Mouse (Mus musculus): ENCODE measurements around the gene Trmt6. TPM values are rescaled to one million over a fixed set of nuclear protein-coding genes. Genes with fewer than 3 reads are reported as not detected.
A peak's percentile ranks its signal among the peaks of the same experiment; 100 is the strongest.

The Trmt6 gene
- polyA plus RNA-seq, 1 experiment from 2014 or later, result 21.8 TPM

DNA sequence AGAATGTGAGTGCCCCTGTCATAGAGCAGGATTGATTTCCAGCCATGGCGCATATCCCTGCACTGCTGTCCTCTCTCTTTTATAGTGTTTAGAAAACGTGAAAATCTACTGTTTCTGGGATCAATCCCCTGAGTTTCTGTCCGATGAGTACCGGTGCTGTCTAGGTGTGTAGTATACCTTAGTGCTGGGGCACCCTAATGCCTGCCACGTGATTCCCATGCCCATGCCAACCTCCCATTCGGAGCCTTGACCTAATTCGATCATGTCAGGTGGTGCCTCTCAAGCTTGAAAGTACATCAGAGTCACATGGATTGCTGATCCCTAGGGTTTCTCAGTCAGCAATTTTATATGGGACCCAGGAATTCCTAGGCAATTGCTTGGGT lies 21.7 kb downstream of the Trmt6 start:
- 88% methylated on average over 7 of the region's 7 CpGs for WGBS
- no peak overlapping the region for H3K4me2 ChIP-seq
- no peak overlapping the region for H3K4me3 ChIP-seq
- ATAC-seq (replicated peaks), result no peak
- H3K9me3 ChIP-seq, result no peaks in the 10 kb centered on the region
- no peaks in the 10 kb centered on the region for H3K27me3 ChIP-seq (replicated peaks)
- no peak overlapping the region for H3K9ac ChIP-seq
- H3K27ac ChIP-seq, result no peak overlapping the region
- peaks cover 23% of the 10 kb centered on the region for H3K36me3 ChIP-seq (replicated peaks)
- H3K4me1 ChIP-seq, result no peaks in the 10 kb centered on the region

DNA sequence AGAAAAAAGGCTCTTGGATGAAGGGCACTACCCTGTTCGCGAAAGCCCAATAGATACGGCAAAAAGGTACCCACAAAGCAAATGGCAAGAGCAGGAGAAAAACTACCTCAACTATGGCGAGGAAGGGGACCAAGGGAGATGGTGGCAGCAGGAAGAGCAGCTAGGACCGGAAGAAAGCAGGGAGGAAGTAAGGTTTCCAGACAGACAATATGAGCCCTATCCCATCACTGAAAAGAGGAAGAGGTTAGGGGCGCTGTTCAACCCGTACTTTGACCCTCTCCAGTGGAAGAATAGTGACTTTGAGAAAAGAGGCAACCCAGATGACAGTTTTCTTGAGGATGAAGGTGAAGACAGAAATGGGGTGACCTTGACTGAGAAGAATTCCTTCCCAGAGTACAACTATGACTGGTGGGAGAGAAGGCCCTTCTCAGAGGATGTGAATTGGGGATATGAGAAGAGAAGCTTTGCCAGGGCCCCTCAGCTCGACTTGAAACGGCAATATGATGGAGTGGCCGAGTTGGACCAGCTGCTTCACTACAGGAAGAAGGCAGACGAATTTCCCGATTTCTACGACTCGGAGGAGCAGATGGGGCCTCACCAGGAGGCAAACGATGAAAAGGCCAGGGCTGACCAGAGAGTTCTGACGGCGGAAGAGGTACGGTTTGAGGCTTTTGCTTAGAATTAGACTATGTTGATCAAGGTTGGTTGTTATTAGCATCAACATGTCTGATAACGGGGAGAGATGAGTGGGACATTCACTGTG lies 22.2 kb downstream of the Trmt6 start:
- H3K36me3 ChIP-seq (replicated peaks), result peaks cover 23% of the 10 kb centered on the region
- no peaks in the 10 kb centered on the region for H3K4me1 ChIP-seq
- 89% methylated on average over 19 of the region's 19 CpGs for WGBS

DNA sequence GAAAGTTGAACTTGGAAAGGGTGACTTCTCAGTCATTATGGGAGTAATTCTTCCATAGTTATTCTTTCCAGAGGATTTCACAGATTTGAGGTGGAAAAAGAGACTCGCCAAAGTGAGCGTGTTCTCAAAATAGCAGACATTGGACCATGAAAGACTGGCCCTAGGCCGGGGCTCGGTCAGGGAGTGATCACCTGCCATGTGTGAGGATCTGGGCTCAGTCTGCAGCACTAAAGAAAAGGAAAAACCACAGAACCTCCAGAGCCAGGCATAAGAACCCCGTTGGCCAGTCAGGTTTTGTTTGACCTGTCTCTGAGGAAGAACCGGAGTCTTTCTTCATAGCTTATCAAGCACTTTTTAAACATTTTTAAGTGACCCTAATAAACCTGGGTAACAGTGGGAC lies 31.8 kb downstream of the Trmt6 start:
- Histone ChIP-seq H3K9ac (no peak overlapping the region), H3K36me3 (replicated peaks) (no peaks in the 10 kb centered on the region), H3K4me3 (no peak overlapping the region), H3K4me2 (0 out of 2 replicates have a peak overlapping the region, but pooled peaks have one; percentile 14), H3K4me1 (peaks cover 8% of the 10 kb centered on the region), H3K9me3 (no peaks in the 10 kb centered on the region), H3K27me3 (replicated peaks) (no peaks in the 10 kb centered on the region), H3K27ac (no peak overlapping the region)
- 83% methylated on average over 6 of the region's 6 CpGs for WGBS
- no peak for ATAC-seq (replicated peaks)

More for the DNA sequence above, 22.2 kb downstream of the Trmt6 start:
- no peak overlapping the region for H3K9ac ChIP-seq
- no peaks in the 10 kb centered on the region for H3K27me3 ChIP-seq (replicated peaks)
- no peak overlapping the region for H3K4me3 ChIP-seq
- no peak for ATAC-seq (replicated peaks)
- no peak overlapping the region for H3K27ac ChIP-seq
- H3K9me3 ChIP-seq, result no peaks in the 10 kb centered on the region
- no peak overlapping the region for H3K4me2 ChIP-seq

DNA sequence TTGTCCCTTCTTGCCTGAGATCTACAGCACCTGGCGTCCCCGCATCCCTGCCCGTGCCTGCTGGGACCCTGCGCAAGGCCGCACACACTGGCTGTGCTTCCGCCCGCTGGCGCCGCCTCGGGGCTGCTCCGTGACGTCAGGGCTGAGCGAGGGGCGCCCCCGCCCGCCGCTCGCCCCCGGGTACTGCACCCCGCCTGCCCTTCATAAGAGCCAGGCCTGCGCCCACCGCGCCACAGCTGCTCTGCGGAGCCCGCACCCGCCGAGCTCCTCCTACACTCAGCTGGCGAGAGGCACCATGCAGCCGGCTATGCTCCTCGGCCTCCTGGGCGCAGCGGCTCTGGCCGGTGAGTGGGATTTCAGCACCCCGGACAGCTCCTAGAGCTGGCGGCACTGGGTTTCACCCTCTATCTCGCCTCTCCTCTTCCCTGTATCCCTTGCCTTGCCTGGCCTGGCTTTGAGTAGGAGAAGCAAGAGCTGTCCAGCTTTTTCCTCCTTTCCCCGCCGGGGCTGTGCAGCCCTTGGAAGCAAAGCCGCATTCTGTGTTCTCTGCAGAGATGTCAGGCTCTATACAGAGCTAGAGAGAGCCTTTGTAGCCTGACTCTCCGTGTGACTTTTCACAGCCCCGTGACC lies 34.3 kb downstream of the Trmt6 start:
- Histone ChIP-seq H3K4me3 (peak overlapping the region; percentile 60), H3K36me3 (replicated peaks) (no peaks in the 10 kb centered on the region), H3K4me1 (peaks cover 8% of the 10 kb centered on the region), H3K27ac (peak overlapping the region; percentile 96), H3K4me2 (peak overlapping the region; percentile 62), H3K9me3 (no peaks in the 10 kb centered on the region), H3K9ac (peak overlapping the region; percentile 83), H3K27me3 (replicated peaks) (no peaks in the 10 kb centered on the region)
- WGBS, result under 1% methylated on average over 40 of the region's 41 CpGs
- peak; percentile 97 for ATAC-seq (replicated peaks)

DNA sequence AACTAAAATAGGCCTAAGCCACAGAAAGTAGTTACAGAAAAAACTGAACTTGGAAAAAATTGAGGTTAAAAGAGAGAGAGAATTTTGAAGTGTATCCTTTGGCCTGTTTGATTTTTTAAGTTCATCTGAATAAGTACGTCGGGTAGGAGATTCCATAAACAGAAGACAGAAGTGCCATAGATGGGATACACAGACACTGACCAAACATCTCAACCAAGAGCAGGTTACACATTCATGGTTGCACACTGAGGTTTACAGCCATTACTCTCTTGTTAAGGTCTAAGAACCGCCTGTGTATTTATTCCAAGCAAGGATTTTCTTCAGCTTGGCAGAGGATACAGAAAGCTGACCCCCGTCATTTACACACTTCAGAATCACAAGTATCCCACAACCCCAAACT lies 34.9 kb downstream of the Trmt6 start, which contains the start of gene Chgb:
TSS of gene Chgb (plus strand) at position 301 of the 400 bp plus-strand sequence.
- 1% methylated on average over 4 of the region's 4 CpGs for whole genome bisulfite sequencing
- ATAC-seq (replicated peaks), result no peak
- H3K9ac ChIP-seq, result peak within 1 kb of the TSS; percentile 83
- peak within 1 kb of the TSS; percentile 96 for H3K27ac ChIP-seq
- peak within 1 kb of the TSS; percentile 62 for H3K4me2 ChIP-seq
- H3K4me3 ChIP-seq, result peak within 1 kb of the TSS; percentile 60
- no peaks in the 10 kb centered on the region for H3K36me3 ChIP-seq (replicated peaks)
- peaks cover 8% of the 10 kb centered on the region for H3K4me1 ChIP-seq
- H3K27me3 ChIP-seq (replicated peaks), result no peaks in the 10 kb centered on the region
- no peaks in the 10 kb centered on the region for H3K9me3 ChIP-seq

DNA sequence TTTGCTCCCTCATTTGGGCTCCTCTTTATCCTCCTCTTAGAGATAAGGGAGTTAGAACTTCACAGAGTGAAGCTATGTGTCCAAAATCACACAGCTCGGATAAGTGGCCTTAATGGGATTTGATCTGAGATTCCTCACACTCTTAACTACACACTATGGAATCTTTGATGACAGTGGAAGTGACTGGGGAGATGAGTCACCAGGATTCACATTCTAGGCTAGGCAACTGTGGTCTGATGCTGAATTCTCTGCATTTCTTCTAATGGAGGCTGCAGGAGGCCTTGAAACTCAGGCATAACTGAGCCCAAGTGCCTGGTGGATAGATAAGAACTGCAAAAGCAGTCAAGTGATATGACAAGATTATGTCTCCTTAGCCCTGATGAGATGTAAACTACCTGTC lies 45.0 kb downstream of the Trmt6 start:
- no peak overlapping the region for H3K9ac ChIP-seq
- no peak overlapping the region for H3K4me3 ChIP-seq
- no peaks in the 10 kb centered on the region for H3K27me3 ChIP-seq (replicated peaks)
- no peaks in the 10 kb centered on the region for H3K9me3 ChIP-seq
- 79% methylated on average over 1 of the region's 1 CpGs for WGBS
- no peak overlapping the region for H3K27ac ChIP-seq
- H3K4me1 ChIP-seq, result no peaks in the 10 kb centered on the region
- H3K4me2 ChIP-seq, result no peak overlapping the region
- ATAC-seq (replicated peaks), result no peak
- no peaks in the 10 kb centered on the region for H3K36me3 ChIP-seq (replicated peaks)

DNA sequence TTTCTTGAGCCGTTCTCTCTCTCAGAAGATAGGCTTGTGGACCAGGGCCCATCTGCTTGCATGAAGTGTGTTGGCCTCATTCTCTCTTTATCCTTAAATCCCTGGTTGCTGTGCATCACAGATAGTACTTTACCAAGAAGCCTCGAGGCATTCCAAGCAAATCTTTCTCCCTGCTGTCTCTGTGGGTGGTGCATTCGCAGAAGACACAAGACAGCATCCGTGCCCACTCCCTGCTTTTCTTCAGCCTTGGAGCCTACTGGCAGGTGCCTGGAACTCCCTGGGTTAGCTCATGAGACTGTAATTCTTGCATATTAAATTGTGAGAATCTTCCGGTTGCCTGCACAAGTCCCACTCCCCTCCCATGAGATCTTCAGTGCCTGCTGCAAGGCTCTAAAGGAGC lies 57.9 kb downstream of the Trmt6 start:
- no peak for ATAC-seq (replicated peaks)
- 53% methylated on average over 5 of the region's 5 CpGs for WGBS
- H3K4me3 ChIP-seq, result no peak overlapping the region
- H3K36me3 ChIP-seq (replicated peaks), result no peaks in the 10 kb centered on the region
- H3K27ac ChIP-seq, result no peak overlapping the region
- 0 out of 2 replicates have a peak, but pooled peaks cover 3% of the 10 kb centered on the region for H3K4me1 ChIP-seq
- no peak overlapping the region for H3K4me2 ChIP-seq
- H3K27me3 ChIP-seq (replicated peaks), result no peaks in the 10 kb centered on the region
- H3K9ac ChIP-seq, result no peak overlapping the region
- H3K9me3 ChIP-seq, result no peaks in the 10 kb centered on the region

Other genes starting within 250 kb of the Trmt6 start
- gene Gpcpd1, start 228.3 kb downstream of the Trmt6 start, polyA plus RNA-seq (2015; fragmentation: Nextera tagmentation; extraction: Ambion mirVana), result 77.8 and 88.7 TPM in 2 replicates
- gene Shld1, start 129.1 kb downstream of the Trmt6 start, polyA plus RNA-seq (2015; fragmentation: Nextera tagmentation; extraction: Ambion mirVana), result 21.4 and 21.8 TPM in 2 replicates
- gene Chgb, start 34.8 kb downstream of the Trmt6 start, polyA plus RNA-seq (2015; fragmentation: Nextera tagmentation; extraction: Ambion mirVana), result 87.9 and 97.5 TPM in 2 replicates
- gene Mcm8, start 86 bp upstream of the Trmt6 start, polyA plus RNA-seq (2015; fragmentation: Nextera tagmentation; extraction: Ambion mirVana), result 5.2 and 5.5 TPM in 2 replicates
- 14.7 and 18.0 TPM in 2 replicates for gene Crls1, start 30.6 kb upstream of the Trmt6 start, polyA plus RNA-seq (2015; fragmentation: Nextera tagmentation; extraction: Ambion mirVana)
- gene Lrrn4, start 64.8 kb upstream of the Trmt6 start, polyA plus RNA-seq (2015; fragmentation: Nextera tagmentation; extraction: Ambion mirVana), result 0.40 and 0.46 TPM in 2 replicates
- gene Fermt1, start 129.9 kb upstream of the Trmt6 start, polyA plus RNA-seq (2015; fragmentation: Nextera tagmentation; extraction: Ambion mirVana), result not detected in 2 replicates